Mouse (Mus musculus): ENCODE measurements around the gene Pigw.
"Not testable (repeated sequence)": the region's sequence is repeated elsewhere in the genome, so short reads cannot be mapped to it uniquely, and the experiment has no call there.

The Pigw gene

GRCm38 (mm10) chr11:84879007-84879771 lies 896 bp downstream of the Pigw start:
- no peak for DNase-seq

GRCm38 (mm10) chr11:84876020-84876419 lies 4.1 kb downstream of the Pigw start:
- DNase-seq = not testable (repeated sequence)

- no peak for DNase-seq
These were observed 6.8 kb downstream of the Pigw start for GRCm38 (mm10) chr11:84873042-84873833.

- no peak for DNase-seq
These were observed 8.5 kb downstream of the Pigw start for GRCm38 (mm10) chr11:84871548-84872069.

- DNase-seq = peak; percentile 64 to 67
These were observed 9.0 kb downstream of the Pigw start for GRCm38 (mm10) chr11:84871046-84871445.

GRCm38 (mm10) chr11:84870337-84871043 lies 9.6 kb downstream of the Pigw start, which contains the start of gene Ggnbp2:
Gene Ggnbp2 (minus strand): TSS chr11:84870817.
- peak; percentile 89 for DNase-seq

- DNase-seq = peak; percentile 93 to 94
These were observed 10.4 kb downstream of the Pigw start for GRCm38 (mm10) chr11:84869537-84870232.

GRCm38 (mm10) chr11:84868786-84869259 lies 11.3 kb downstream of the Pigw start:
- DNase-seq = no peak

GRCm38 (mm10) chr11:84867586-84867985 lies 12.5 kb downstream of the Pigw start:
- DNase-seq = peak in 1 of 2 experiments; percentile 24

- peak; percentile 38 to 53 for DNase-seq
These were observed 14.8 kb downstream of the Pigw start for GRCm38 (mm10) chr11:84865268-84865667.

- DNase-seq = no peak
These were observed 24.8 kb downstream of the Pigw start for GRCm38 (mm10) chr11:84855285-84855684.

- no peak for DNase-seq
These were observed 32.5 kb downstream of the Pigw start for GRCm38 (mm10) chr11:84847475-84848090.

- no peak for DNase-seq
These were observed 33.2 kb downstream of the Pigw start for GRCm38 (mm10) chr11:84846741-84847474.

- DNase-seq = no peak
These were observed 40.8 kb downstream of the Pigw start for GRCm38 (mm10) chr11:84839330-84839729.

- not testable (repeated sequence) for DNase-seq
These were observed 50.6 kb downstream of the Pigw start for GRCm38 (mm10) chr11:84829495-84829894.

GRCm38 (mm10) chr11:84828516-84829399 lies 51.3 kb downstream of the Pigw start, which contains the start of gene Dhrs11:
Gene Dhrs11 (minus strand): TSS chr11:84828994.
- peak; percentile 95 to 96 for DNase-seq

- no peak for DNase-seq
These were observed 52.1 kb downstream of the Pigw start for GRCm38 (mm10) chr11:84827901-84828503.

- DNase-seq = no peak
These were observed 52.6 kb downstream of the Pigw start for GRCm38 (mm10) chr11:84827492-84827891.
